Mouse (Mus musculus): ENCODE measurements around the gene Nt5c2. TPM values are rescaled to one million over a fixed set of nuclear protein-coding genes. Genes with fewer than 3 reads are reported as not detected.
"Not testable (repeated sequence)": the region's sequence is repeated elsewhere in the genome, so short reads cannot be mapped to it uniquely, and the experiment has no call there.

Nt5c2 gene
- total RNA-seq, 2 experiments from 2014 or later: 52.5 to 80.0 TPM

DNA sequence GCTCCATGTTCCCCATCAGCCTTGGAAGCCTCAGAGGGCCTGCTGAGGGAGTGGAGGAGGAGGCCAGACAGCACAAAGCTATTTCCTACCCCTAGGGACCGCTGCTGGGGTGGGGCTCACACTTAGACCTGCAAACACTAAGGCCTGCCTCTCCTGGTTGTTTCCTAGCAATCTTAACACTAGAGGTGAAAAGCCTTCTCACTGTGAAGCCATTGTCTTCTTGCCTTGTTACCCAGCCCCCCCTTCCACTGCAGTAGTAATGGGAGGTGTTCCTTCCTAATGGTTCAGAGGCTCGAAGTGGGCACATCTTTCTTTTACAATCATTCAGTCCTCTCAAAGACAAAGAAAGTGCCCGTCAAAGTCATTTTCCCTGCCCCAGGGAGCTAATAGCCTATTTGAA lies 2.9 kb upstream of the Nt5c2 start:
- no peak for ATAC-seq (replicated peaks; ENCODE audit: poor library complexity)

GRCm38 (mm10) chr19:47016487-47016886 lies 1.5 kb upstream of the Nt5c2 start:
- ATAC-seq (replicated peaks; ENCODE audit: poor library complexity): peak; percentile 89

DNA sequence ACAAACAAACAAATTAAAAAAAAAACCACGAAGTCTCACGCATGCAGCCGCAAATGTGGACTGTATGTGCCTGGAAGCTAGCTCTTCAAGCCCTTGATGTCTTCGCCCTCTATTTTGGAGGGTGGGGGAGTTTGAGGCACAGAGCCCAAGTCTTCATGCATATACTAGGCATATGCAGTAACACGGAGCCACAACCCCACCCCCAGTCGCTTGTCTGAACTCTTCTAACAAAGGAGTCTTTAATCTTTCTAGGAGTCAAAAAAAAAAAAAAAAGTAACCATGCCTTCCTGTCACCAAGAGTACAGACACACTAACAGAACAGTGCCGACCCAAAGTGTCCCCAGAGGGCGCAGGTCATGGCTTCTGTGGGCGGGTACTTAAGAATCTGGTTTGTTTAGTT lies 1.0 kb upstream of the Nt5c2 start:
- ATAC-seq (replicated peaks; ENCODE audit: poor library complexity): no peak

- no peak for ATAC-seq (replicated peaks; ENCODE audit: poor library complexity)
These were observed 443 bp upstream of the Nt5c2 start for GRCm38 (mm10) chr19:47015396-47015795.

GRCm38 (mm10) chr19:47014159-47014446 lies 850 bp downstream of the Nt5c2 start:
- ATAC-seq (replicated peaks; ENCODE audit: poor library complexity): no peak

DNA sequence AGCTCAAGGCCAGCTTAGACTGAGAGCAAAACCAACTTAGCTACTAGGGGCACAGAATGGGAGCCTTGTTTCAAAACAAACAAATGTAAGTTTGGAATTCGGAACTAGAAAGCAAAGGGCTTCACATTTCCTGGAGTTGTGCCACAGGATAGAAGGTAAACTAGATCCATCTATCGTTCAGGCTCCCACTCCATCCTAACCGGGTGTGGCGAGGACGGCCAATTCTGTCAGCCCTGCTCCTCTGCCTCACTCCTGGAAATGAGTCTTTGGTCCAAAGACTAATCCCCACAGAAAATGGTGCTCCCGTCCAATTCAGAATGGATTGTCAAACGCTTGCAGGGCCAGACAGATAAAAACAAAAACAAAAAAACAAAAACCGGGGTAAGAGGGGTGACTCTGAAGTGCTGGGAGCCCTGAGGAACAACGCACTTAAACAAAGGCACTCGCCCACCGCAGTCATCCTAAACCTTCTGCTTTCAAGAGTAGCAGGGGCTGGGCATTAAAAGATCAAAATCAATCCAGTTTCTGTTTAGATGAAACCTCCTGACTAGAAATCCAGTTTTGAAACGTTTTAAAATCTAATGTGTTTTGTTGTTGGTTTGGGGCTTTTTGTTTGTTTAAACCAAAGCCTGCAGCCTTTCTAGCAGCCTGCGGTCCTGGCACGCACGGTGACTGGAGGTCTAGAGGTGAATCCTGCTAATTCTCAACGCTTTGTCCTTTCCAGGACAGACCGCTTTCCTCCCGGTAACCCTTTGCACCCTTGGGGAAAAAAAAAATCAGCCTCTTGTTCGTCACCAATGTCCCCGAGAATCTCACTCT lies 1.4 kb downstream of the Nt5c2 start:
- ATAC-seq (replicated peaks; ENCODE audit: poor library complexity): no peak

DNA sequence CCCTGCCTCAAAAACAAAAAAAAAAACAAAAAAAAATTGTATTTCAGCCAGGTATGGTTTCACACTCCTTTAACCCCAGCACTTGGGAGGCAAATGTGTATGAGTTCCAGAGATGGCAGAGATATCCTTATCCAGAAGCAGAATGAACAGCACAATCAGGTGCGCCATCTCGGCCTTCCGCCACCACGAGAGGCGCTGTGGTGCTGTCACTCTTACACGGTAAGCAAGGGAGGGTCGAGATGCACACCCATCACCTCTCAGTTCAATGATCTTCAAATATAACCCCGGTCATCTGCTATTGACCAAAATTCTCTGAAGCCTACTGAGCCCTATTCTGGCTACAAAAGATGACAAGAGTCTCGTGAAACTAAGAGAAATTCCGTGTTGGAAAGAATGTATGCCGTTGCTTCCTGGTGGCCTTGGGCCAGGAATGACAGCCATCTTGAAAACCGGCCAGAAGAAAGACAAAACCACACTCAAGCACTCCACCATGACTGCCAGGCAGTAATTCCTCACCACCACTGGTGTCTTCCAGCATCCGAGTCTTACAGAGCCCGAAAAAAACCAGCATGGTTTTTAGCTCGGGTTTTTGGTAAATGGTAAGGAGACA lies 2.3 kb downstream of the Nt5c2 start:
- no peak for ATAC-seq (replicated peaks; ENCODE audit: poor library complexity)

DNA sequence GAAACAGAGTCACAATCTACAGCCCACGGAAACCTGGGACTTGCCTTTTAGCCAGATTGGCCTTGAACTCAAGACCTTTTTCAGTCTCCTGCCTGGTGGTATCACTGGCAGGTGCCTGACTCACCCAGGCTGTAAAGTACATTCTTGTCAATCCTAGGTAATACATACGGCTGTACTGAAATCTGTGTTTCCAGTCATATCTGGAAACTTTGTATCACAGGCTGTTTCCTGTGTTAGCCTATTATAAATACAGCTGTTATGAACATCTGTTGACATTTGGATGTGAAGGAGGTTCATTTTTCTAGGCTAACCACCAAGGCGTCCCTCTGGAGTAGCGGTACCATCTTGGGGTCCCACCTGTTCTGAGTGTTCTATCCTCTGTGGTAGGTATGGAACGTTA lies 5.0 kb downstream of the Nt5c2 start:
- ATAC-seq (replicated peaks; ENCODE audit: poor library complexity): no peak

- ATAC-seq (replicated peaks; ENCODE audit: poor library complexity): peak; percentile 52; the same call in 1 of the 2 replicates
These were observed 5.5 kb downstream of the Nt5c2 start for GRCm38 (mm10) chr19:47009420-47009819.

DNA sequence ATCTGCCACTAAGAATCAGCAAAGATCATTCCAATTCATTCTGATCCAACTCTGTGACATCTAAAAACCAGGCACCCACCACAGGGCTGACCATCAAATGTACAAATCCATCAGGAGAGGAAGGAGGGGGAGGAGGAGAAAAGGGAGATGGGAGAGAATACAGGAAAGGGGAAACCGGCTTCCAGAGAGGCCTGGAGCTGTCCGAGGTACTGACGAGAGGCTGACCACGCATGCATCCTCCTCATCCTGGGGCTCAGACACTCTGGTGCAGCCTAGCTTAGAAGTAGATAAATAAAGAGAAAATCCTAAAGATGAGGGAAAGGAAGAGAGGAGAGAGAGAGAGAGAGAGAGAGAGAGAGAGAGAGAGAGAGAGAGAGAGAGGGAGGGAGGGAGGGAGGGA lies 8.6 kb downstream of the Nt5c2 start:
- ATAC-seq (replicated peaks; ENCODE audit: poor library complexity): peak; percentile 67

DNA sequence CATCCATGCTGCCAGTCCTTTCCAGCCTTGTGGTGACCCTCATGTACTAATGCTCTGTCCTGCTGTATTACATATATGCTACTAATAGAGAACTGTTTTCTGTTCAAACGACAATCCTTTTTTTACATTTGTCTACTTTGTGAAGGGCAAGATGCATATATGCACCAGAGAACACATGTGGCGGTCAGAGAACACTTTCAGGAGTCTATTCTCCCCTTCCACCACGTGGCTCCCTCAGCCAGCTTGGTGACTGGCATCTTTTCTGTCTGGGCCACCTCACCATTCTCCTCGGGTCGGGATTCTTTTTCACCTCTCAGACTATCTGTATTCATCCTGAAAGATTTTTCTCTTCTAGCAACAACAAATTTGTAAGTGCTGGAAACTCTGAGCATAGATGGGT lies 9.1 kb downstream of the Nt5c2 start:
- no peak for ATAC-seq (replicated peaks; ENCODE audit: poor library complexity)

GRCm38 (mm10) chr19:47003742-47004511 lies 11.0 kb downstream of the Nt5c2 start:
- ATAC-seq (replicated peaks; ENCODE audit: poor library complexity): peak; percentile 43

DNA sequence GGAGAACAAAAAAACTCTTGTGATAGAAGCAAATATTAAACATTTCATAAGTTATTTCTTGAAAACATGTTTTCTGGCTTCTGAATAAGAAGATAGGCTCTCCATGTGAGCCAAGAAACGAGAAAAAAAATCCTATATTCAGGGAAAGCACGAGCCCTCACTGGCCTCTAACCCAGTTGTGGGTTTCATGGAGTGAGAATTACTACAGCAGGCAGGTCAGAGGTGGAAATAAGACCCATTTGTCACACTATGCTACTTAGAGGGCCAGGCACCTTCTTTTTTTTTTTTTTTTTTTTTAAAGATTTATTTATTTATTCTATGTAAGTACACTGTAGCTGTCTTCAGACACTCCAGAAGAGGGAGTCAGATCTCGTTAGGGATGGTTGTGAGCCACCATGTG lies 14.6 kb downstream of the Nt5c2 start:
- ATAC-seq (replicated peaks; ENCODE audit: poor library complexity): not testable (repeated sequence)

GRCm38 (mm10) chr19:46999753-47000152 lies 15.2 kb downstream of the Nt5c2 start:
- ATAC-seq (replicated peaks; ENCODE audit: poor library complexity): peak; percentile 83

DNA sequence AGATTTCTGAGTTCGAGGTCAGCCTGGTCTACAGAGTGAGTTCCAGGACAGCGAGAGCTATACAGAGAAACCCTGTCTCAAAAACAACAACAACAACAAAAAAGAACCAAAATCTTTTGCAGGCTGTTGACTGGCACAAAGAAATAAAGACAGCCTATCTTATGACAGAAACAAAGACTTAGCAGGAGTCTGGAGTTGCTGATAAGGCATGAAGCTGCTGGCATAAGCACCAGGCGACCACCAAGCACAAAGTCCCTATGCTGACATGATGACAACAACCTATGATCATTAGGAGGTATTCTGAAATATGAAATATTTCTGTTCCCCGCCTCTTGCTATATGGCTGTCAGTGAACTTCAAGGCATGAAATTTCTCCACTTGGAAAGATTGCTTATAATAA lies 16.0 kb downstream of the Nt5c2 start:
- peak; percentile 69 for ATAC-seq (replicated peaks; ENCODE audit: poor library complexity)

DNA sequence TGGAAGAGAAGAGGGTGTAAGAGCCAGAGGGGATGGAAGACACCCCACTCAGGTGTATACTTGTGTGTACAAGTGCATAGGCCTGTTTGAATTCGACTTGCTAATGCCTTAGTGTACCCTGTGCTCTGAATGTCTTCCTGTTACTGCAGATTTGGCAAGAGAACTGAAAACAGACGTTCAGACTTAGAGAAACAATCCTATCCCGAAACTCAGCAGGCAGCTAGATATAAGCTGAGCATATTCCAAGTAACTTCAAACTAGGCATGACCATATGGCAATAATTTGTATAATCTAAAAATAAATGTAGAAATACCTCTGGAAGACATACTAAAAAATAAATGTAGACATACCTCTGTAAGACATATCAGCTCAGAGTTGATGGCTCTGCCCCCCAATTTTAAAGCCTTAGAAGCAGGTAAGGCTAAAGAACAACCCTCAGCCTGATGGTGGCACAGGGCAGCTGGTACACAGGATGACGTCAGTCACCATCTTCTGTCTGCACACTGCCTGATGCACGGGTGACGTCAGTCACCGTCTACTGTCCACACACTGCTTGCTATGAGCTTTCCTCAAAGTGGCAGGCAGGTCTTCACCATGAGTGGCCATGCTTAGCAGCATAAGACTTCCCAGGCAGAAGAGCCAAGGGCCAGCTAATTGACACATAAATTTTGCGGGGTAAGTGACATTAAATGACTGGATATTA lies 16.6 kb downstream of the Nt5c2 start:
- no peak; the same call in 1 of the 2 replicates for ATAC-seq (replicated peaks; ENCODE audit: poor library complexity)

- ATAC-seq (replicated peaks; ENCODE audit: poor library complexity): no peak
These were observed 18.9 kb downstream of the Nt5c2 start for GRCm38 (mm10) chr19:46996095-46996494.

GRCm38 (mm10) chr19:46992329-46992728 lies 22.6 kb downstream of the Nt5c2 start:
- not testable (repeated sequence) for ATAC-seq (replicated peaks; ENCODE audit: poor library complexity)

- peak; percentile 65 for ATAC-seq (replicated peaks; ENCODE audit: poor library complexity)
These were observed 23.8 kb downstream of the Nt5c2 start for GRCm38 (mm10) chr19:46991145-46991544.

DNA sequence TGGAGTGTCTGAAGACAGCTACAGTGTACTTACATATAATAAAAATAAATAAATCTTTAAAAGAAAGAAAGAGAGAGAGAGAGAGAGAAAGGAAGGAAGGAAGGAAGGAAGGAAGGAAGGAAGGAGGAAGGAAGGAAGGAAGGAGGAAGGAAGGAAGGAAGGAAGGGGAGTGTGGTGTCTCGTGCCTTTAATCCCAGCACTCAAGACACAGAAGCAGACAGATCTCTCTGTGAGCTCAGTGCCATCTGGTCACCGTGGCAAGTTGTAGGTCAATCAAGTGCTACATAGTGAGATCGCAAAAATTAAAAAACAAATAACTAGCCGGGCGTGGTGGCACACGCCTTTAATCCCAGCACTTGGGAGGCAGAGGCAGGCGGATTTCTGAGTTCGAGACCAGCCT lies 24.3 kb downstream of the Nt5c2 start:
- not testable (repeated sequence) for ATAC-seq (replicated peaks; ENCODE audit: poor library complexity)

- ATAC-seq (replicated peaks; ENCODE audit: poor library complexity): no peak
These were observed 24.8 kb downstream of the Nt5c2 start for GRCm38 (mm10) chr19:46990153-46990518.

Measured in megakaryocyte progenitor cell, adult 5-6 weeks (primary cell).